Mouse (Mus musculus) brain, embryonic 14.5 days (tissue): ENCODE results near the gene 4930404N11Rik.

Experiments
- CTCF ChIP-seq: fragments of 200-500 bp; IDR thresholded peaks from 2 replicates; pipeline ENCODE4 v1.5.1; 2012; ENCODE audit warnings: inconsistent platforms, mild to moderate bottlenecking, moderate library complexity, borderline replicate concordance; ENCODE audit not compliant: insufficient read depth, insufficient read length; ENCODE audit errors: extremely low read depth
- POLR2A ChIP-seq: fragments of 200-500 bp; IDR thresholded peaks from 2 replicates; pipeline ENCODE4 v1.6.1; 2012; ENCODE audit warnings: mild to moderate bottlenecking, inconsistent platforms, borderline replicate concordance; ENCODE audit not compliant: poor library complexity, insufficient read depth, insufficient read length, severe bottlenecking; ENCODE audit errors: extremely low read depth

- TF ChIP-seq POLR2A (no peak), CTCF (peak; percentile 69)
These were observed 43.3 kb upstream of the 4930404N11Rik start for GRCm38 (mm10) chr10:81408871-81409291.
